Mouse (Mus musculus) cerebellum, postnatal 25 days (tissue): ENCODE results near the gene Ccdc174.

Experiments used
- DNase-seq, 2 experiments: peaks; one replicate each; pipeline ENCODE4 v3.0.0; 2021; ENCODE audit warnings: mixed read lengths in 2 of 2

The Ccdc174 gene

GRCm38 (mm10) chr6:91931231-91931630, 53.4 kb downstream of the Ccdc174 start:
- DNase-seq: no peak

DNA sequence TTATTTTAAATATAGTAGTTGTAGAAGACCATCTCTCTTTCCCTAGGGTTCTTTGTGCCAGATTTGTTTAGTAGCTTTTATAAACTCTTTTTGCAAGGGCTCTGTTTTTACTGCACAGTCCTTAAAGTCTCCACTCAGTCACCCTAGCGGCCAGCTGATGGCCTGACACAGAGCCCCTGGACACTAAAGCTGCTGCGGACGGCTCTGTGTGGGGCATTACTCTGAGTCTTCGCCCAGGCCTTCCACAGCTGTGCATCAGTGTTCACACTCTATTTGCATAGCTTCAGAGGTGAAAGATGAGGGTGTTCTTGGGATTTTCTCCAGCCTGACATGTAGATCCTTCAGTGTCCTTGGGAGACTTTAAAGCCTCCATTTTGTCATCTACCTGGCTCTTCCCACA, 60.6 kb downstream of the Ccdc174 start:
- DNase-seq: no peak

GRCm38 (mm10) chr6:91948426-91948825, 70.6 kb downstream of the Ccdc174 start:
- peak in 1 of 2 experiments; percentile 20 for DNase-seq
